In genomic region chr17:29680174-29680573, GRCm38 (mm10) we compare ENCODE assay signal across 9 mouse cellular contexts. TPM values are rescaled to one million over a fixed set of nuclear protein-coding genes. Genes with fewer than 3 reads are reported as not detected.
DNase-seq lines count a peak whose midpoint lies in the region; ATAC-seq and TF ChIP-seq lines count a peak whose summit lies in the region.
"Had no signal": no experiment of that assay in that cellular context is flagged by ENCODE, and none has a peak within 500 bp of the region (broad histone marks: within the 10 kb centered on the region; RNA-seq: fewer than 3 reads in every experiment).

No protein-coding gene starts in this region.

- no peak for TF ChIP-seq CTCF in stomach, postnatal 0 days (IDR thresholded peaks at IDR 0.05; ENCODE audit: low read depth)

- no peak overlapping the region for H3K27ac ChIP-seq in embryonic facial prominence, embryonic 14.5 days (replicated peaks; ENCODE audit: low read depth, low read length)
- no peak overlapping the region for H3K27ac ChIP-seq in embryonic facial prominence, embryonic 10.5 days (replicated peaks)
- H3K27ac ChIP-seq in stomach, postnatal 0 days (replicated peaks): no peak overlapping the region
- H3K27ac ChIP-seq: layer of hippocampus, adult 2 months had no signal

- H3K4me1 ChIP-seq in embryonic facial prominence, embryonic 14.5 days (ENCODE audit: control insufficient read depth, insufficient read depth, low read length): no peaks in the 10 kb centered on the region
- no peaks in the 10 kb centered on the region for H3K4me1 ChIP-seq in embryonic facial prominence, embryonic 10.5 days
- no peaks in the 10 kb centered on the region for H3K4me1 ChIP-seq in stomach, postnatal 0 days (replicated peaks; ENCODE audit: control insufficient read depth, insufficient read depth)

- TF ChIP-seq EP300 in stomach, postnatal 0 days (optimal IDR thresholded peaks at IDR 0.05): no peak

- no peak overlapping the region for H3K4me3 ChIP-seq in embryonic facial prominence, embryonic 14.5 days (ENCODE audit: low read depth, low read length)
- no peak overlapping the region for H3K4me3 ChIP-seq in embryonic facial prominence, embryonic 10.5 days
- H3K4me3 ChIP-seq in stomach, postnatal 0 days (ENCODE audit: low read depth, low read length): no peak overlapping the region
- H3K4me3 ChIP-seq: layer of hippocampus, adult 2 months had no signal

- ATAC-seq in embryonic facial prominence, embryonic 14.5 days (ENCODE audit: low read depth): no peak; the same call in 1 of the 2 replicates
- ATAC-seq in stomach, postnatal 0 days (ENCODE audit: low FRiP score, low TSS enrichment): peak; percentile 38; the same call in 1 of the 2 replicates
- ATAC-seq in granulocyte monocyte progenitor cell, adult 5-6 weeks (replicated peaks; ENCODE audit: poor library complexity, severe bottlenecking): no peak

- no peaks in the 10 kb centered on the region for H3K27me3 ChIP-seq in embryonic facial prominence, embryonic 14.5 days (replicated peaks; ENCODE audit: control insufficient read depth, insufficient read depth, low read length)
- H3K27me3 ChIP-seq in embryonic facial prominence, embryonic 10.5 days (replicated peaks; ENCODE audit: low read depth, poor library complexity, severe bottlenecking): no peaks in the 10 kb centered on the region
- no peaks in the 10 kb centered on the region for H3K27me3 ChIP-seq in stomach, postnatal 0 days (ENCODE audit: control insufficient read depth, insufficient read depth, low read length)

- no peak overlapping the region for H3K9ac ChIP-seq in embryonic facial prominence, embryonic 14.5 days (ENCODE audit: low read depth, low read length)
- no peak overlapping the region for H3K9ac ChIP-seq in stomach, postnatal 0 days (ENCODE audit: low read length)

- H3K9me3 ChIP-seq in embryonic facial prominence, embryonic 14.5 days (ENCODE audit: control insufficient read depth, low read length): no peaks in the 10 kb centered on the region
- no peaks in the 10 kb centered on the region for H3K9me3 ChIP-seq in embryonic facial prominence, embryonic 10.5 days
- no peaks in the 10 kb centered on the region for H3K9me3 ChIP-seq in stomach, postnatal 0 days (ENCODE audit: control insufficient read depth, low read length)

- WGBS in embryonic facial prominence, embryonic 14.5 days: 64% methylated on average over 2 of the region's 2 CpGs
- 86% methylated on average over 2 of the region's 2 CpGs for WGBS in embryonic facial prominence, embryonic 10.5 days
- WGBS in stomach, postnatal 0 days: 55% methylated on average over 2 of the region's 2 CpGs

- peaks cover 98% of the 10 kb centered on the region for H3K36me3 ChIP-seq in embryonic facial prominence, embryonic 14.5 days (ENCODE audit: control insufficient read depth, insufficient read depth, low read length)
- H3K36me3 ChIP-seq in embryonic facial prominence, embryonic 10.5 days (replicated peaks): peaks cover 100% of the 10 kb centered on the region
- H3K36me3 ChIP-seq in stomach, postnatal 0 days (ENCODE audit: control insufficient read depth, insufficient read depth, low read length): peaks cover 18% of the 10 kb centered on the region

- DNase-seq in embryonic facial prominence, embryonic 14.5 days (ENCODE audit: low spot score): peak; percentile 69
- DNase-seq in embryonic facial prominence, embryonic 10.5 days (ENCODE audit: low spot score): no peak
- DNase-seq in right cerebral cortex, postnatal 10 days (ENCODE audit: low spot score in 2 of 2): peak; percentile 63 to 72
- no peak for DNase-seq in right cerebral cortex, adult 2 months (ENCODE audit: low spot score in 2 of 2)
- peak; percentile 84 for DNase-seq in kidney, postnatal 14 days
- DNase-seq in stomach, postnatal 0 days (ENCODE audit: low spot score): no peak
- DNase-seq in thymus, postnatal 4 days: no peak

- no peak overlapping the region for H3K4me2 ChIP-seq in embryonic facial prominence, embryonic 14.5 days (ENCODE audit: low read depth, low read length)
- H3K4me2 ChIP-seq in stomach, postnatal 0 days (replicated peaks; ENCODE audit: low read depth): no peak overlapping the region

RNA-seq across cellular contexts. Expression of gene Cmtr1, which starts 19.8 kb away (rescaled TPM):
- 88.9 and 115 TPM in 2 replicates for polyA plus RNA-seq in embryonic facial prominence, embryonic 14.5 days (2014; fragmentation: Nextera tagmentation; extraction: Ambion mirVana)
- 135 and 140 TPM in 2 replicates for polyA plus RNA-seq in embryonic facial prominence, embryonic 10.5 days (2016; fragmentation: Nextera tagmentation; extraction: Ambion mirVana)
- 48.7 and 56.4 TPM in 2 replicates for polyA plus RNA-seq in stomach, postnatal 0 days (2015; fragmentation: Nextera tagmentation; extraction: Ambion mirVana)
- total RNA-seq in granulocyte monocyte progenitor cell, adult 5-6 weeks (2014; fragmentation: Nextera tagmentation): 33.2 and 69.7 TPM in 2 replicates
- total RNA-seq in granulocyte monocyte progenitor cell, adult 5-6 weeks (2017): 144 and 178 TPM in 2 replicates

RNA-seq across cellular contexts. Expression of gene Ccdc167, which starts 36.7 kb away (rescaled TPM):
- polyA plus RNA-seq in embryonic facial prominence, embryonic 14.5 days (2014; fragmentation: Nextera tagmentation; extraction: Ambion mirVana): 14.9 and 15.2 TPM in 2 replicates
- 16.5 and 18.1 TPM in 2 replicates for polyA plus RNA-seq in embryonic facial prominence, embryonic 10.5 days (2016; fragmentation: Nextera tagmentation; extraction: Ambion mirVana)
- 7.6 and 8.6 TPM in 2 replicates for polyA plus RNA-seq in stomach, postnatal 0 days (2015; fragmentation: Nextera tagmentation; extraction: Ambion mirVana)
- 22.8 and 23.7 TPM in 2 replicates for total RNA-seq in granulocyte monocyte progenitor cell, adult 5-6 weeks (2014; fragmentation: Nextera tagmentation)
- total RNA-seq in granulocyte monocyte progenitor cell, adult 5-6 weeks (2017): 7.8 and 8.9 TPM in 2 replicates

Comparison
In these comparisons a context has a peak if more than half of its experiments do, and no peak if none do; other contexts are left out.
1. DNase-seq: peak in embryonic facial prominence, embryonic 14.5 days (single experiment), right cerebral cortex, postnatal 10 days (2 of 2) and kidney, postnatal 14 days (single experiment); none in embryonic facial prominence, embryonic 10.5 days (single experiment), right cerebral cortex, adult 2 months (0 of 2), stomach, postnatal 0 days (single experiment) and thymus, postnatal 4 days (single experiment).